Mouse (Mus musculus) liver, postnatal 0 days (tissue): ENCODE measurements at regions not wholly inside any gene's neighbourhood (a gene's known extent, or its start where the extent isn't known, plus 50 kb on each side); places are given as distances from the start of the nearest gene placed in this dataset.
"Not testable (repeated sequence)": the region's sequence is repeated elsewhere in the genome, so short reads cannot be mapped to it uniquely, and the experiment has no call there.

ENCODE experiments used
- ATAC-seq: fragments of 200-750 bp; cut with Nextera tagmentation; 2 replicates; pipeline ENCODE4 v1.8.0; 2017; ENCODE audit warnings: mild to moderate bottlenecking, moderate library complexity
- DNase-seq: peaks from one replicate; pipeline ENCODE4 v3.0.0-alpha.2; 2016
- H3K27ac ChIP-seq: fragments of 300-500 bp; sonication (generic); 2 replicates; pipeline ENCODE4 v1.5.1; 2014; ENCODE audit warnings: antibody characterized with exemption, moderate library complexity, mild to moderate bottlenecking, low read depth
- H3K27me3 ChIP-seq: fragments of 300-500 bp; sonication (generic); 2 replicates; pipeline ENCODE4 v1.6.1; 2014; ENCODE audit warnings: low read length, control low read depth, mixed read lengths; ENCODE audit not compliant: insufficient read depth
- H3K36me3 ChIP-seq: fragments of 300-500 bp; sonication (generic); replicated peaks from 2 replicates; pipeline ENCODE4 v1.6.1; 2014; ENCODE audit warnings: mild to moderate bottlenecking, control low read depth, low read length, moderate library complexity, mixed read lengths; ENCODE audit not compliant: insufficient read depth
- H3K4me1 ChIP-seq: fragments of 300-500 bp; sonication (generic); 2 replicates; pipeline ENCODE4 v1.6.1; 2014; ENCODE audit warnings: antibody characterized with exemption, mild to moderate bottlenecking, control low read depth; ENCODE audit not compliant: insufficient read depth
- H3K4me2 ChIP-seq: fragments of 300-500 bp; sonication (generic); 2 replicates; pipeline ENCODE4 v1.6.1; 2014; ENCODE audit warnings: low read depth, mild to moderate bottlenecking, low read length, moderate library complexity, mixed read lengths
- H3K4me3 ChIP-seq: fragments of 300-500 bp; sonication (generic); 2 replicates; pipeline ENCODE4 v1.5.1; 2014; ENCODE audit warnings: low read depth, low read length
- H3K9ac ChIP-seq: fragments of 300-500 bp; sonication (generic); replicated peaks from 2 replicates; pipeline ENCODE4 v1.6.1; 2014; ENCODE audit warnings: mild to moderate bottlenecking, moderate library complexity
- H3K9me3 ChIP-seq: fragments of 300-500 bp; sonication (generic); 2 replicates; pipeline ENCODE4 v1.6.1; 2016; ENCODE audit warnings: mild to moderate bottlenecking, control low read depth, low read length, mixed read lengths
- CTCF ChIP-seq: sonication (generic); IDR thresholded peaks from 2 replicates; pipeline ENCODE4 v1.5.1; 2016; ENCODE audit warnings: antibody characterized with exemption, low read depth
- EP300 ChIP-seq: IDR thresholded peaks from 2 replicates; pipeline ENCODE4 v1.6.1; 2016; ENCODE audit warnings: antibody characterized with exemption, low read depth, mild to moderate bottlenecking
- WGBS: fragments of 180-500 bp; shearing (Covaris S2); extraction: QIAGEN DNeasy Blood & Tissue Kit; methylation state at CpG from one replicate; pipeline ENCODE4 v1.1.7; 2014; ENCODE audit not compliant: insufficient replicate concordance; 5-methylcytosine and 5-hydroxymethylcytosine counted together

DNA sequence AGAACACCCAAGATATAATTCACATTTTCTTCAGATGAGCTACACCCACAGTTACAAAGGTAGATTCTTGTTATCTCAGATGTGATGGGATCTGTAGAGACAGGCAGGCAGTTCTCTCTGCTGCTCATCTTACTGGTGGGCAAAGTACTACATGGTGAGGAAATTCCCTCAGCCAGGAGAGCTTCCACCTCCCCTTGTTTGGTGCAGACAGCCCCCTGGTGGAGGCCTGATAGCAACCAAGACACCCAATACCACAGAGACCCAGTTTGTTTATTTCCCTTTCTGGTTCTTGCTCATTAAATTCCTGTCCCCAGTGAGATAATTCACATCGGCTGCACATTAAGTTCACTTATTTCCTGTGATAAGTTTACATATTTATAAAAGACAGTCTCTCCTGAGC, 222.3 kb upstream of the Sdr16c6 start:
- no peaks in the 10 kb centered on the region for H3K36me3 ChIP-seq
- 46% methylated on average over 1 of the region's 1 CpGs for WGBS
- ATAC-seq (no peak), DNase-seq (no peak)
- H3K9me3 ChIP-seq, result no peaks in the 10 kb centered on the region
- H3K9ac ChIP-seq, result no peak overlapping the region
- no peak overlapping the region for H3K4me2 ChIP-seq
- H3K27me3 ChIP-seq, result no peaks in the 10 kb centered on the region
- no peak overlapping the region for H3K27ac ChIP-seq
- H3K4me3 ChIP-seq, result no peak overlapping the region
- TF ChIP-seq EP300, result no peak
- TF ChIP-seq CTCF, result peak; percentile 28
- no peaks in the 10 kb centered on the region for H3K4me1 ChIP-seq

DNA sequence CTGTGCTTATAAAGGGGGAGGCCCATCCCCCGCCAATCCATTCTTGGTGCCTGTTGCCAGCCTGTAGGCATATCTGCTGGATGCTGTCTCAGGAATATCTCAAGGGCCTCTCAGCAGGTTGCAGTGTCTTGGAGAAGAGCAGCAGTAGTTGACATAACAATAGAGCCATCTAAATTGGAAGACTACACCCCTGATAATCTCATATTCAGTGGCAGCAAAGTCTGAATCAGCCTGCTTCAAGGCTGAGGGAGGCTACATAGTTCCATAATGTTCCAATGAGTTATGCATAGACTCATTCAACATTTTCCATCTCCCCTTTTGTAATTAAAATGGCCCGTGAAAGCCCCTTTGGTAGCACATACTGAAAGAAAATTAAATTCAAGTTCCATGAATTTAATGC, 172.3 kb upstream of the Sdr16c6 start:
- 85% methylated on average over 2 of the region's 2 CpGs for WGBS
- Histone ChIP-seq H3K4me2 (no peak overlapping the region), H3K9ac (no peak overlapping the region), H3K9me3 (no peaks in the 10 kb centered on the region), H3K27ac (no peak overlapping the region), H3K4me3 (no peak overlapping the region), H3K4me1 (no peaks in the 10 kb centered on the region), H3K27me3 (no peaks in the 10 kb centered on the region), H3K36me3 (no peaks in the 10 kb centered on the region)
- DNase-seq (no peak), ATAC-seq (no peak)
- TF ChIP-seq EP300 (no peak), CTCF (no peak)

DNA sequence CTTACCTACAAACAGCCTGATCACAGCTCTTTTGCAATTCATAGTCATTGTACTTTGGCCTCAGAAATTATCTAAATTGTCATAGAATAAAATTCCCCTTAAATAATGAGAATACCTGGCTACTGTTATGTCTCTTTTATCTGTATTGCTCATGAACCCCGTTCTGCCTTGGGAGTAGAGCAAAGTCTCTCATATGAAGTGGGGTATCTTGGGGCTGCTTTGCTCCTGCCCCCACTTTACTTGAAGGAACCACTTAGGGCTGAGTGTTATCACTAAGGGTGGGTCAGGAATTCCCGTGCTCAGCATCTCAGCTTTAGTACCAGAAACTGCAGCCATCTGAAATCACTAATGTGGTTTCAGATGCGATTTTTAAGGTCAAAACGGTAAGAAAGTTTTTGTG, 170.3 kb upstream of the Sdr16c6 start:
- H3K4me1 ChIP-seq, result no peaks in the 10 kb centered on the region
- WGBS, result 63% methylated on average over 4 of the region's 4 CpGs
- H3K27ac ChIP-seq, result no peak overlapping the region
- H3K4me3 ChIP-seq, result no peak overlapping the region
- H3K9ac ChIP-seq, result no peak overlapping the region
- no peaks in the 10 kb centered on the region for H3K9me3 ChIP-seq
- ATAC-seq (no peak), DNase-seq (no peak)
- no peak overlapping the region for H3K4me2 ChIP-seq
- H3K36me3 ChIP-seq, result no peaks in the 10 kb centered on the region
- H3K27me3 ChIP-seq, result no peaks in the 10 kb centered on the region
- TF ChIP-seq CTCF, result no peak
- no peak for TF ChIP-seq EP300

DNA sequence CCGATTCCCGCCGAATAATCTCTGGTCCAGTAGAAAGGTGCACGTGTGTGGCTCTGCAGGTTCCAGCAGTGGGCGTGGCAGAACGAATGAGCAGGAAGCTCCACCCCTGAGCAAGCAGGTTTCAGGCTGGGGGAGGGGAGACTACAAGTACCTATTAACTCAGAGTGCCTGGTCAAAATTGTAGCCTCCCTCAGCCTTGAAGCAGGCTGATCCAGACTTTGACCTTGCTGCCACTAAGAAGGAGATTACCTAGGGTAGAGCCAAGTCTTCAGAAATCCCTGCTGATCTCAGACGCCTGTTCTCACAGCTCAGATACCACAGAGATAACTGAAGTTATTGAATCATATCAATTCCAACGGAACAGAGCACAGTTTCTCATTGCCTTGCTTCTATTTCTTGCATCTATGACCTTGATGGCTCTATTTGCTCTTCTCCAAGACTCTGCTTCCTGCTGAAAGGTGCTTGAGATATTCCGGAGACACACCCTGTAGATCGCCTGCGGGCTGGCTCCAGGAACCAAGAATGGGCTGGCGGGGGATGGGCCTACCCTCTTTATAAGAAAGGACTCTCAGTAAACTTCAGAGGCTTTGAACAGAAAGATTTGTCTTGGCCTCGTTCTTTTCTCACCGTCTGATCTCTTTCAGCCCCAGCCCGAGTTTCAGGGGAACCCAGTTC, 165.1 kb upstream of the Sdr16c6 start:
- not testable (repeated sequence) for H3K36me3 ChIP-seq, H3K4me2 ChIP-seq, DNase-seq, H3K27me3 ChIP-seq, H3K4me3 ChIP-seq, ATAC-seq, H3K9me3 ChIP-seq, H3K4me1 ChIP-seq, H3K27ac ChIP-seq, H3K9ac ChIP-seq
- WGBS, result 74% methylated on average over 15 of the region's 15 CpGs

DNA sequence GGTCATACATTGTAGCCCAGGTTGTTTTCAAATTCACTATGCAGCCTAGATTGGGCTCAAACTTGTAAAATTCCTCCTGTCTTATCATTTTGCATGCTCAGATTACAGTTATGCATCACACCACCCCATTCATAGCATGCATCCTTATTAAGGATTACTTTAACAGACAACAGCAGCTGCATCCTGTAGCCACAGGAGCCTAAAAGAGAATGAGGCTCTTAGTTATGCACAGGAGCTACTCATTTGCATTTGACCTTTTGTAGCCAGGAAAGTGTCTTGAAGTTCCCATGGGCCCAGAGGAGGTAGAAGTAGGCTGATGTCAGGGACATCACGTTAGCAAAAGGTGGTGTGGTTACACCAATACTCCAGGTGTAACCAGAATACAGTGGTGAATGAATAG, 148.9 kb upstream of the Sdr16c6 start:
- Histone ChIP-seq H3K4me3 (no peak overlapping the region), H3K27me3 (no peaks in the 10 kb centered on the region), H3K36me3 (no peaks in the 10 kb centered on the region), H3K27ac (no peak overlapping the region), H3K4me2 (no peak overlapping the region), H3K9me3 (no peaks in the 10 kb centered on the region), H3K4me1 (no peaks in the 10 kb centered on the region), H3K9ac (no peak overlapping the region)
- DNase-seq, result no peak
- TF ChIP-seq EP300, result no peak
- no peak for ATAC-seq
- 12% methylated on average over 1 of the region's 1 CpGs for WGBS

DNA sequence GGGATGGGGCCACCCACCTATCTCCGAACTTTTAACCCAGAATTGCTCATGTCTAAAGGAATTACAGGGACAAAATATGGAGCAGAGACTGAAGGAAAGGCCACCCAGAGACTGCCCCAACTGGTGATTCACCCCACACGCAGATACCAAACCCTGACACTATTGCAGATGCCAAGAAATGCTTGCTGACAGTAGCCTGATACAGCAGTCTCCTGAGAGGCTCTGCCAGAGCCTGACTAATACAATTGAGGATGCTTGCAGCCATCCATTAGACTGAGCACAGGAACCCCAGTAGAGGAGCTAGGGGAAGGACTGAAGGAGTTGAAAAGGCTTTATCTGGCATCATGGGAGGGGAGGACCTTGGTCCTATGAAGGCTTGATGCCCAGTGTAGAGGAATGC, 142.4 kb upstream of the Sdr16c6 start:
- ATAC-seq (no peak), DNase-seq (no peak)
- H3K4me1 ChIP-seq, result no peaks in the 10 kb centered on the region
- no peak overlapping the region for H3K4me3 ChIP-seq
- TF ChIP-seq EP300 (no peak), CTCF (no peak)
- H3K4me2 ChIP-seq, result no peak overlapping the region
- no peak overlapping the region for H3K27ac ChIP-seq
- no peaks in the 10 kb centered on the region for H3K9me3 ChIP-seq
- H3K9ac ChIP-seq, result no peak overlapping the region
- WGBS, result 68% methylated on average over 2 of the region's 2 CpGs
- no peaks in the 10 kb centered on the region for H3K36me3 ChIP-seq
- no peaks in the 10 kb centered on the region for H3K27me3 ChIP-seq

DNA sequence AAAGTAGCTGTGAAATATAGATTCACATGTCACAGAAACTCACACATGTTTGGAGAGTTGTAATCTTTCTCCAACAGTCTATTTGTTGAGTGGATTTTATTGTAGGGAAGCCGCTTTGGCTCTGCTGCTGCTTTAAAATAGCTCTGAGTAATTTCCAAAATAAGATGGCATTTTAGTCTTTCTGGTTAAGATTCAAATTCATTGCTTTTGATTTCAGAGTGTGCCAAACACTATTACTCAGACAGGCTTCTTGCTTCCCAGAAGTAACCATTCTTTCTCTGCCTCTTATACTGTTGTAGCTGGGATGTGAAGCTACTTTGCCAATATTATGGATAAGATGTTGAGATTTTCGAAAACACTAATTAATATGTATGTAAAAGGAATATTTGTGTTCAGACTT, 134.6 kb upstream of the Sdr16c6 start:
- H3K4me2 ChIP-seq, result no peak overlapping the region
- no peak for ATAC-seq

More for the DNA sequence above, 134.6 kb upstream of the Sdr16c6 start:
- TF ChIP-seq CTCF (no peak), EP300 (no peak)
- 70% methylated on average over 2 of the region's 2 CpGs for WGBS
- no peak overlapping the region for H3K4me3 ChIP-seq
- no peaks in the 10 kb centered on the region for H3K9me3 ChIP-seq
- DNase-seq, result no peak
- no peaks in the 10 kb centered on the region for H3K4me1 ChIP-seq
- no peaks in the 10 kb centered on the region for H3K36me3 ChIP-seq
- H3K27ac ChIP-seq, result no peak overlapping the region
- no peak overlapping the region for H3K9ac ChIP-seq
- H3K27me3 ChIP-seq, result no peaks in the 10 kb centered on the region
